Mouse (Mus musculus): ENCODE data around the gene Glrx. TPM values are rescaled to one million over a fixed set of nuclear protein-coding genes. Genes with fewer than 3 reads are reported as not detected.
A peak's percentile ranks its signal among the peaks of the same experiment; 100 is the strongest.

Gene Glrx
- total and polyA plus RNA-seq, 2 experiments from 2014 or later = 66.3 to 69.3 TPM

GRCm38 (mm10) chr13:75799421-75799820 lies 40.2 kb upstream of the Glrx start:
- no peak overlapping the region for H3K4me3 ChIP-seq (ENCODE audit: low read depth, low read length)
- no peaks in the 10 kb centered on the region for H3K9me3 ChIP-seq (ENCODE audit: low read length)
- H3K4me2 ChIP-seq (ENCODE audit: low read depth, low read length, poor library complexity, severe bottlenecking) = no peak overlapping the region
- DNase-seq (ENCODE audit: low spot score) = no peak
- ATAC-seq (ENCODE audit: low FRiP score) = no peak
- H3K36me3 ChIP-seq (ENCODE audit: insufficient read depth, low read length) = no peaks in the 10 kb centered on the region
- TF ChIP-seq CTCF (IDR thresholded peaks at IDR 0.05) = no peak
- H3K4me1 ChIP-seq (ENCODE audit: insufficient read depth, low read length) = no peaks in the 10 kb centered on the region
- H3K27me3 ChIP-seq (ENCODE audit: insufficient read depth, low read length) = no peaks in the 10 kb centered on the region
- H3K27ac ChIP-seq (ENCODE audit: low read depth, low read length) = no peak overlapping the region
- WGBS = 90% methylated on average over 3 of the region's 3 CpGs
- H3K9ac ChIP-seq (replicated peaks; ENCODE audit: low read length, poor library complexity, severe bottlenecking) = no peak overlapping the region

GRCm38 (mm10) chr13:75807969-75808368 lies 31.7 kb upstream of the Glrx start:
- no peak overlapping the region for H3K27ac ChIP-seq (ENCODE audit: low read depth, low read length)
- H3K4me3 ChIP-seq (ENCODE audit: low read depth, low read length) = no peak overlapping the region
- TF ChIP-seq CTCF (IDR thresholded peaks at IDR 0.05) = no peak
- no peak overlapping the region for H3K9ac ChIP-seq (replicated peaks; ENCODE audit: low read length, poor library complexity, severe bottlenecking)
- H3K4me1 ChIP-seq (ENCODE audit: insufficient read depth, low read length) = no peaks in the 10 kb centered on the region
- no peaks in the 10 kb centered on the region for H3K36me3 ChIP-seq (ENCODE audit: insufficient read depth, low read length)
- DNase-seq (ENCODE audit: low spot score) (no peak), ATAC-seq (ENCODE audit: low FRiP score) (no peak)
- WGBS = 83% methylated on average over 1 of the region's 1 CpGs
- no peaks in the 10 kb centered on the region for H3K27me3 ChIP-seq (ENCODE audit: insufficient read depth, low read length)
- H3K9me3 ChIP-seq (ENCODE audit: low read length) = no peaks in the 10 kb centered on the region
- no peak overlapping the region for H3K4me2 ChIP-seq (ENCODE audit: low read depth, low read length, poor library complexity, severe bottlenecking)

GRCm38 (mm10) chr13:75809957-75810356 lies 29.7 kb upstream of the Glrx start:
- DNase-seq (ENCODE audit: low spot score) = no peak
- Histone ChIP-seq H3K9ac (replicated peaks; ENCODE audit: low read length, poor library complexity, severe bottlenecking) (no peak overlapping the region), H3K27ac (ENCODE audit: low read depth, low read length) (no peak overlapping the region), H3K4me2 (ENCODE audit: low read depth, low read length, poor library complexity, severe bottlenecking) (no peak overlapping the region), H3K9me3 (ENCODE audit: low read length) (no peaks in the 10 kb centered on the region), H3K36me3 (ENCODE audit: insufficient read depth, low read length) (no peaks in the 10 kb centered on the region), H3K4me3 (ENCODE audit: low read depth, low read length) (no peak overlapping the region), H3K4me1 (ENCODE audit: insufficient read depth, low read length) (no peaks in the 10 kb centered on the region), H3K27me3 (ENCODE audit: insufficient read depth, low read length) (no peaks in the 10 kb centered on the region)
- TF ChIP-seq CTCF (IDR thresholded peaks at IDR 0.05) = no peak
- no peak for ATAC-seq (ENCODE audit: low FRiP score)
- 71% methylated on average over 1 of the region's 1 CpGs for WGBS

DNA sequence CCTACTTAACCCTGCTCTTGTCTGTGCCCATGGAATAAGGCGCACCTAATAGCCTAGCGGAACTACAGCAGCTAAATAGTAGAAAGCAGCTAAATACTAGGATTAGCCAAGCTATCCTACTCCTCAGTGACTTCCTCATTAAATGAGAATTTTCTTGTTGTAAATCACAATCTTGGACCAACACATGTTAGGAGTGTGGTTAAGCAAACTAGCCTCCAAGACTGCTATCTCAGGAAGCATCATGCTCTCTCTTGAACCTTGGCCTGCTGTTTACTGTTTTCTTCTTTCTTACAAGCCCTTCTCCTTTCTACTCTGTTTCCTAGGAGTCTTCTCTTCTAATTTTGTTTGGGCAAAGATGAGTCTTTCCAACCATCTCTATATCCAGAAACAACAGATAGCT lies 22.5 kb upstream of the Glrx start:
- Histone ChIP-seq H3K36me3 (ENCODE audit: insufficient read depth, low read length) (no peaks in the 10 kb centered on the region), H3K4me3 (ENCODE audit: low read depth, low read length) (no peak overlapping the region), H3K27me3 (ENCODE audit: insufficient read depth, low read length) (no peaks in the 10 kb centered on the region), H3K4me1 (ENCODE audit: insufficient read depth, low read length) (no peaks in the 10 kb centered on the region), H3K27ac (ENCODE audit: low read depth, low read length) (no peak overlapping the region), H3K9ac (replicated peaks; ENCODE audit: low read length, poor library complexity, severe bottlenecking) (no peak overlapping the region), H3K9me3 (ENCODE audit: low read length) (no peaks in the 10 kb centered on the region), H3K4me2 (ENCODE audit: low read depth, low read length, poor library complexity, severe bottlenecking) (no peak overlapping the region)
- TF ChIP-seq CTCF (IDR thresholded peaks at IDR 0.05) = no peak
- DNase-seq (ENCODE audit: low spot score) = no peak
- 98% methylated on average over 2 of the region's 2 CpGs for WGBS
- ATAC-seq (ENCODE audit: low FRiP score) = no peak

GRCm38 (mm10) chr13:75818486-75818885 lies 21.2 kb upstream of the Glrx start:
- 0 out of 2 replicates have a peak, but pooled peaks have one; percentile 31 for ATAC-seq (ENCODE audit: low FRiP score)
- no peak for TF ChIP-seq CTCF (IDR thresholded peaks at IDR 0.05)
- Histone ChIP-seq H3K36me3 (ENCODE audit: insufficient read depth, low read length) (no peaks in the 10 kb centered on the region), H3K9ac (replicated peaks; ENCODE audit: low read length, poor library complexity, severe bottlenecking) (no peak overlapping the region), H3K9me3 (ENCODE audit: low read length) (no peaks in the 10 kb centered on the region), H3K4me2 (ENCODE audit: low read depth, low read length, poor library complexity, severe bottlenecking) (no peak overlapping the region), H3K4me3 (ENCODE audit: low read depth, low read length) (no peak overlapping the region), H3K27me3 (ENCODE audit: insufficient read depth, low read length) (no peaks in the 10 kb centered on the region), H3K4me1 (ENCODE audit: insufficient read depth, low read length) (no peaks in the 10 kb centered on the region), H3K27ac (ENCODE audit: low read depth, low read length) (no peak overlapping the region)
- DNase-seq (ENCODE audit: low spot score) = peak; percentile 53
- WGBS = 16% methylated on average over 3 of the region's 3 CpGs

GRCm38 (mm10) chr13:75818945-75819706 lies 20.5 kb upstream of the Glrx start:
- no peaks in the 10 kb centered on the region for H3K27me3 ChIP-seq (ENCODE audit: insufficient read depth, low read length)
- no peak overlapping the region for H3K4me2 ChIP-seq (ENCODE audit: low read depth, low read length, poor library complexity, severe bottlenecking)
- H3K9ac ChIP-seq (replicated peaks; ENCODE audit: low read length, poor library complexity, severe bottlenecking) = no peak overlapping the region
- H3K4me1 ChIP-seq (ENCODE audit: insufficient read depth, low read length) = no peaks in the 10 kb centered on the region
- DNase-seq (ENCODE audit: low spot score) (no peak), ATAC-seq (ENCODE audit: low FRiP score) (0 out of 2 replicates have a peak, but pooled peaks have one; percentile 27)
- H3K9me3 ChIP-seq (ENCODE audit: low read length) = no peaks in the 10 kb centered on the region
- no peak overlapping the region for H3K27ac ChIP-seq (ENCODE audit: low read depth, low read length)
- no peaks in the 10 kb centered on the region for H3K36me3 ChIP-seq (ENCODE audit: insufficient read depth, low read length)
- TF ChIP-seq CTCF (IDR thresholded peaks at IDR 0.05) = no peak
- no peak overlapping the region for H3K4me3 ChIP-seq (ENCODE audit: low read depth, low read length)
- 64% methylated on average over 3 of the region's 3 CpGs for WGBS

Data from midbrain, postnatal 0 days (tissue).